Mouse (Mus musculus) midbrain, embryonic 10.5 days (tissue): ENCODE measurements around the gene Krtap24-1. TPM values are rescaled to one million over a fixed set of nuclear protein-coding genes. Genes with fewer than 3 reads are reported as not detected.

Experiments used
- polyA plus RNA-seq: library from polyadenylated mRNA; unstranded; fragments of >200 nt; fragmentation: Nextera tagmentation; extraction: Ambion mirVana; gene quantifications from 2 replicates; pipeline ENCODE4 v1.2.1, GENCODE M21; 2016

Krtap24-1 gene
- polyA plus RNA-seq, 1 experiment from 2014 or later, result not detected

Other genes starting within 250 kb of the Krtap24-1 start
- gene Cldn17, start 105.3 kb downstream of the Krtap24-1 start, polyA plus RNA-seq, result not detected in 2 replicates
- 0.62 and 0.80 TPM in 2 replicates for gene Cldn8, start 49.1 kb downstream of the Krtap24-1 start, polyA plus RNA-seq
- gene 2310079G19Rik, start 15.4 kb upstream of the Krtap24-1 start, polyA plus RNA-seq, result not detected in 2 replicates
- not detected in 2 replicates for gene Krtap26-1, start 35.5 kb upstream of the Krtap24-1 start, polyA plus RNA-seq
- gene Krtap27-1, start 59.4 kb upstream of the Krtap24-1 start, polyA plus RNA-seq, result not detected in 2 replicates
- gene 2310061N02Rik, start 95.7 kb upstream of the Krtap24-1 start, polyA plus RNA-seq, result not detected in 2 replicates
- gene Krtap13-1, start 116.6 kb upstream of the Krtap24-1 start, polyA plus RNA-seq, result not detected in 2 replicates
- gene Krtap13, start 139.4 kb upstream of the Krtap24-1 start, polyA plus RNA-seq, result not detected in 2 replicates
- gene 2310034C09Rik, start 146.6 kb upstream of the Krtap24-1 start, polyA plus RNA-seq, result not detected in 2 replicates
- not detected in 2 replicates for gene 2310057N15Rik, start 161.9 kb upstream of the Krtap24-1 start, polyA plus RNA-seq
- gene Gm5965, start 165.6 kb upstream of the Krtap24-1 start, polyA plus RNA-seq, result not detected in 2 replicates
- not detected in 2 replicates for gene Gm20741, start 199.9 kb upstream of the Krtap24-1 start, polyA plus RNA-seq
- gene Krtap15, start 207.9 kb upstream of the Krtap24-1 start, polyA plus RNA-seq, result not detected in 2 replicates
- not detected in 2 replicates for gene Krtap14, start 213.9 kb upstream of the Krtap24-1 start, polyA plus RNA-seq